Mouse (Mus musculus): ENCODE measurements at regions not wholly inside any gene's neighbourhood (a gene's known extent, or its start where the extent isn't known, plus 50 kb on each side); places are given as distances from the start of the nearest gene placed in this dataset.

GRCm38 (mm10) chr4:95395746-95396145, 161.6 kb upstream of the Fggy start:
- DNase-seq (ENCODE audit: low spot score), result no peak

GRCm38 (mm10) chr4:95398301-95398700, 159.0 kb upstream of the Fggy start:
- no peak for DNase-seq (ENCODE audit: low spot score)

GRCm38 (mm10) chr4:95402273-95402672, 155.0 kb upstream of the Fggy start:
- no peak for DNase-seq (ENCODE audit: low spot score)

GRCm38 (mm10) chr4:95417075-95417474, 140.2 kb upstream of the Fggy start:
- no peak for DNase-seq (ENCODE audit: low spot score)

- no peak for DNase-seq (ENCODE audit: low spot score)
Observed at GRCm38 (mm10) chr4:95426563-95426962, 130.7 kb upstream of the Fggy start.

GRCm38 (mm10) chr4:95434543-95434942, 122.8 kb upstream of the Fggy start:
- DNase-seq (ENCODE audit: low spot score), result no peak

- DNase-seq (ENCODE audit: low spot score), result no peak
Observed at GRCm38 (mm10) chr4:95435080-95435479, 122.2 kb upstream of the Fggy start.

- no peak for DNase-seq (ENCODE audit: low spot score)
Observed at GRCm38 (mm10) chr4:95439834-95440233, 117.5 kb upstream of the Fggy start.

GRCm38 (mm10) chr4:95443854-95444811, 113.2 kb upstream of the Fggy start:
- peak; percentile 14 for DNase-seq (ENCODE audit: low spot score)

GRCm38 (mm10) chr4:95450286-95450685, 107.0 kb upstream of the Fggy start:
- DNase-seq (ENCODE audit: low spot score), result no peak

GRCm38 (mm10) chr4:95451831-95452230, 105.5 kb upstream of the Fggy start:
- no peak for DNase-seq (ENCODE audit: low spot score)

- no peak for DNase-seq (ENCODE audit: low spot score)
Observed at GRCm38 (mm10) chr4:95456318-95456717, 101.0 kb upstream of the Fggy start.

GRCm38 (mm10) chr4:95456943-95457342, 100.4 kb upstream of the Fggy start:
- no peak for DNase-seq (ENCODE audit: low spot score)

- no peak for DNase-seq (ENCODE audit: low spot score)
Observed at GRCm38 (mm10) chr4:95462476-95462875, 94.8 kb upstream of the Fggy start.

- no peak for DNase-seq (ENCODE audit: low spot score)
Observed at GRCm38 (mm10) chr4:95463082-95463825, 94.1 kb upstream of the Fggy start.

GRCm38 (mm10) chr4:95466647-95467046, 90.7 kb upstream of the Fggy start:
- no peak for DNase-seq (ENCODE audit: low spot score)

- no peak for DNase-seq (ENCODE audit: low spot score)
Observed at GRCm38 (mm10) chr4:95467526-95467925, 89.8 kb upstream of the Fggy start.

GRCm38 (mm10) chr4:95474726-95475406, 82.4 kb upstream of the Fggy start:
- DNase-seq (ENCODE audit: low spot score), result no peak

- no peak for DNase-seq (ENCODE audit: low spot score)
Observed at GRCm38 (mm10) chr4:95476071-95476724, 81.1 kb upstream of the Fggy start.

GRCm38 (mm10) chr4:95483571-95483970, 73.7 kb upstream of the Fggy start:
- no peak for DNase-seq (ENCODE audit: low spot score)

- no peak for DNase-seq (ENCODE audit: low spot score)
Observed at GRCm38 (mm10) chr4:95487323-95487722, 70.0 kb upstream of the Fggy start.

GRCm38 (mm10) chr4:95487969-95488368, 69.3 kb upstream of the Fggy start:
- DNase-seq (ENCODE audit: low spot score), result no peak
